Mouse (Mus musculus) heart, embryonic 16.5 days (tissue): ENCODE results near the gene Per1. TPM values are rescaled to one million over a fixed set of nuclear protein-coding genes. Genes with fewer than 3 reads are reported as not detected.
A peak's percentile ranks its signal among the peaks of the same experiment; 100 is the strongest.

Experiments used
- ATAC-seq: fragments of 200-750 bp; cut with Nextera tagmentation; replicated peaks from 2 replicates; pipeline ENCODE4 v1.8.0; 2017; ENCODE audit warnings: moderate number of reproducible peaks; ENCODE audit not compliant: insufficient read depth, low FRiP score; ENCODE audit errors: extremely low read depth
- H3K27ac ChIP-seq: fragments of 300-500 bp; sonication (generic); 2 replicates; pipeline ENCODE4 v1.5.1; 2014; ENCODE audit warnings: mild to moderate bottlenecking, low read length, control low read depth, moderate library complexity
- H3K27me3 ChIP-seq: fragments of 300-500 bp; sonication (generic); 2 replicates; pipeline ENCODE4 v1.6.1; 2014; ENCODE audit warnings: low read length, mixed read lengths; ENCODE audit not compliant: control insufficient read depth, insufficient read depth
- H3K36me3 ChIP-seq: fragments of 300-500 bp; sonication (generic); 2 replicates; pipeline ENCODE4 v1.6.1; 2014; ENCODE audit not compliant: control insufficient read depth, insufficient read depth
- H3K4me1 ChIP-seq: fragments of 300-500 bp; sonication (generic); 2 replicates; pipeline ENCODE4 v1.6.1; 2014; ENCODE audit warnings: low read length, mixed read lengths; ENCODE audit not compliant: control insufficient read depth, insufficient read depth
- H3K4me2 ChIP-seq: fragments of 300-500 bp; sonication (generic); 2 replicates; pipeline ENCODE4 v1.6.1; 2014; ENCODE audit warnings: low read depth, mild to moderate bottlenecking, control low read depth, low read length
- H3K4me3 ChIP-seq: fragments of 300-500 bp; sonication (generic); 2 replicates; pipeline ENCODE4 v1.5.1; 2014; ENCODE audit warnings: mild to moderate bottlenecking, control low read depth, low read length
- H3K9ac ChIP-seq: fragments of 300-500 bp; sonication (generic); 2 replicates; pipeline ENCODE4 v1.6.1; 2014; ENCODE audit warnings: low read length, control low read depth
- H3K9me3 ChIP-seq: fragments of 300-500 bp; sonication (generic); replicated peaks from 2 replicates; pipeline ENCODE4 v1.6.1; 2016; ENCODE audit warnings: low read length; ENCODE audit not compliant: control insufficient read depth
- WGBS: fragments of 180-500 bp; shearing (Covaris S2); extraction: QIAGEN DNeasy Blood & Tissue Kit; methylation state at CpG from one replicate; pipeline ENCODE4 v1.1.7; 2014; 5-methylcytosine and 5-hydroxymethylcytosine counted together
- polyA plus RNA-seq: library from polyadenylated mRNA; unstranded; fragments of >200 nt; fragmentation: Nextera tagmentation; extraction: Ambion mirVana; gene quantifications from 2 replicates; pipeline ENCODE4 v1.2.1, GENCODE M21; 2015

Per1 gene
- polyA plus RNA-seq, 1 experiment from 2014 or later: 19.6 TPM

GRCm38 (mm10) chr11:69053848-69054247 is 41.2 kb upstream of the Per1 start:
- H3K9me3 ChIP-seq: no peaks in the 10 kb centered on the region

DNA sequence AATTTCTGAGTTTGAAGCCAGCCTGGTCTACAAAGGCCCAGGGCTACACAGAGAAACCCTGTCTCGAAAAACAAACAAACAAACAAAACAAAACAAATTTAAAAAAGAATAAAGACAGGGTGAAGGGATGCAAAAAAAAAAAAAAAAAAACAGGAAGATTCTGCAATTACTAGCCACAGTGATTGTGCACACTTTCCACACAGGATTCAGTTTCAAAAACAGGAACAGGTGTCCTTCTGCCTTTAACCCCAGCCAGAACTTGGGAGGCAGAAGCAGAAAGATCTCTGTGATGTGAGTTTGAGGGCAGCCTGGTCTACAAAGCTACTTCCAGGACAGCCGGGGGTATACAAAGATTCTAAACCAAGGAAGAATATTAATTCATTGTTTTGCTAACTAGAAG is 36.8 kb upstream of the Per1 start:
- peak overlapping the region; percentile 82 for H3K4me2 ChIP-seq
- no peaks in the 10 kb centered on the region for H3K36me3 ChIP-seq
- WGBS: 67% methylated on average over 2 of the region's 2 CpGs
- peak overlapping the region; percentile 95 for H3K4me3 ChIP-seq
- no peaks in the 10 kb centered on the region for H3K27me3 ChIP-seq
- no peak for ATAC-seq
- no peaks in the 10 kb centered on the region for H3K9me3 ChIP-seq
- H3K9ac ChIP-seq: peak overlapping the region; percentile 82
- H3K27ac ChIP-seq: peak overlapping the region; percentile 86
- peaks cover 17% of the 10 kb centered on the region for H3K4me1 ChIP-seq

More at GRCm38 (mm10) chr11:69053848-69054247, 41.2 kb upstream of the Per1 start:
- Histone ChIP-seq H3K4me2 (no peak overlapping the region), H3K4me1 (peaks cover 12% of the 10 kb centered on the region), H3K27me3 (no peaks in the 10 kb centered on the region), H3K27ac (no peak overlapping the region), H3K9ac (no peak overlapping the region), H3K4me3 (no peak overlapping the region), H3K36me3 (peaks cover 12% of the 10 kb centered on the region)
- 66% methylated on average over 3 of the region's 3 CpGs for WGBS
- no peak for ATAC-seq

- Histone ChIP-seq H3K4me2 (peak overlapping the region; percentile 82), H3K9ac (peak overlapping the region; percentile 82), H3K36me3 (no peaks in the 10 kb centered on the region), H3K4me3 (peak overlapping the region; percentile 95), H3K4me1 (peaks cover 18% of the 10 kb centered on the region), H3K9me3 (no peaks in the 10 kb centered on the region), H3K27me3 (no peaks in the 10 kb centered on the region), H3K27ac (peak overlapping the region; percentile 86)
- ATAC-seq: no peak
- under 1% methylated on average over 19 of the region's 19 CpGs for WGBS
Measured at GRCm38 (mm10) chr11:69058729-69059356, 36.2 kb upstream of the Per1 start.

GRCm38 (mm10) chr11:69059357-69059974 is 35.6 kb upstream of the Per1 start, which contains the start of gene Borcs6:
Gene Borcs6, plus strand, starts transcription at chr11:69059717.
- peak; percentile 89 for ATAC-seq
- H3K4me1 ChIP-seq: peaks cover 24% of the 10 kb centered on the region
- WGBS: under 1% methylated on average over 64 of the region's 64 CpGs

GRCm38 (mm10) chr11:69059975-69060411 is 35.0 kb upstream of the Per1 start:
- Histone ChIP-seq H3K36me3 (no peaks in the 10 kb centered on the region), H3K9ac (peak overlapping the region; percentile 96), H3K27ac (peak overlapping the region; percentile 96), H3K4me1 (peaks cover 27% of the 10 kb centered on the region), H3K9me3 (no peaks in the 10 kb centered on the region), H3K4me3 (peak overlapping the region; percentile 95), H3K27me3 (no peaks in the 10 kb centered on the region), H3K4me2 (peak overlapping the region; percentile 81)
- ATAC-seq: no peak
- 0% methylated on average over 39 of the region's 49 CpGs for WGBS

More at GRCm38 (mm10) chr11:69059357-69059974, 35.6 kb upstream of the Per1 start, which contains the start of gene Borcs6:
- Histone ChIP-seq H3K36me3 (no peaks in the 10 kb centered on the region), H3K9me3 (no peaks in the 10 kb centered on the region), H3K27me3 (no peaks in the 10 kb centered on the region), H3K9ac (peak within 1 kb of the TSS; percentile 96), H3K4me3 (peak within 1 kb of the TSS; percentile 95), H3K4me2 (peak within 1 kb of the TSS; percentile 82), H3K27ac (peak within 1 kb of the TSS; percentile 96)

- Histone ChIP-seq H3K9ac (peak overlapping the region; percentile 96), H3K4me3 (peak overlapping the region; percentile 95), H3K9me3 (no peaks in the 10 kb centered on the region), H3K27ac (peak overlapping the region; percentile 96), H3K27me3 (no peaks in the 10 kb centered on the region), H3K36me3 (no peaks in the 10 kb centered on the region), H3K4me1 (peaks cover 27% of the 10 kb centered on the region), H3K4me2 (peak overlapping the region; percentile 81)
- no peak for ATAC-seq
- 1% methylated on average over 40 of the region's 40 CpGs for WGBS
Measured at GRCm38 (mm10) chr11:69060448-69061254, 34.4 kb upstream of the Per1 start.

DNA sequence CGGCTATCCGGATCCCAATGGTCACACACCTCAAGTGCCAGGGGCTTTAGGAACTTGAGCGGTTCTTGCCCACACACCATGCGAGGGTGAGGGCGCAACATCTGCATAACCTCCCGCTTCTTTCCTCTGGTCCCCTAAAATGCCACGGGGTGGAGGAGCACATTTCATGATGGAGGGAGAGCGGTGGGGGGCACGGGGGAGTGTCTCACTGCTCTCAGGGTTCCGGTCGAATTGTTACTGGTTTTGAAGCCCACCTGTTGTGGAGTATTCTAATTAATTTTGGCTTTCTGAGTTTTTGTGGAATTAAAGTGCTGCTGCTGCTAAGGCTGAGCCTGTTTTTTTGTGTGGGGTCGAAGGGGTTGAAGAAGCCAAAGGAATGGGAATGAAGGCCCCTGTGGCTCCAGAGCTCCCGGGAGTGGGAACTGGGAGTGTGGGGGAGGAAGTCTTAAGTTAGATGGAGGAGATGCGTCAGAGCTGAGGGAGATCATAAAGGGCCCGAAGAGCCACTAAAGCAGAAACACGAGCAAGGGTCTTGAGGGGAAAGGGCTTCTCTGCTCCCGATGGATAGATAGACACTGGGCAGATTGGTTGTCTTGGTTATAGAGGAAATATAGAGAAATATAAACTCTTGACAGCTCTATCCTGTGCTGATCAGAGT is 33.6 kb upstream of the Per1 start:
- Histone ChIP-seq H3K4me3 (peak overlapping the region; percentile 95), H3K4me1 (peaks cover 31% of the 10 kb centered on the region), H3K36me3 (no peaks in the 10 kb centered on the region), H3K4me2 (peak overlapping the region; percentile 81), H3K27ac (peak overlapping the region; percentile 11; the same call in 1 of the 2 replicates), H3K9ac (peak overlapping the region; percentile 96), H3K27me3 (no peaks in the 10 kb centered on the region), H3K9me3 (no peaks in the 10 kb centered on the region)
- ATAC-seq: no peak
- WGBS: 14% methylated on average over 17 of the region's 17 CpGs

DNA sequence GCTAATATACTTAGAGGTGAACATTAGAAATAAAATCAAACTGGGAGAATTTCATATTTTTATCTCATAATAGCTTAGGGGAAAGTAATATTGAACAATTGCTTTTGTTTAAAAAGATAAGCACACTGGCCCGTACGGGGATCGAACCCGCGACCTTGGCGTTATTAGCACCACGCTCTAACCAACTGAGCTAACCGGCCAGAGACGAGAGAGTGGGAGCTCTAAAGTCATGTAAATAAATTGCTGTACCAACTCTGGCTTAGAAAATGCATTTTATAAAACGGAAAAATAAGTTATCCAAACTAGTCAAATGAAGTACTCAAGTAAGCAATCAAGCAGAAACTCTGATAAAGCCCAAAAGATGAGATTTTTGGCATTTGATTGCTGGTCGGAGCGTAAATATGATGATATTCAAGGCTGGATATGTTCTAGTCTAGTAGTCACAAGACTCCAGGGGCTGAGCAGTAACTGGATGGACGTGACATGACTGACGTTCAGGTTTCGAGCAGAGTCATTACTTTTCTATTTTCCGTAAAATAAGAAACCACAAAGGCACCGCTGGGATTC is 32.7 kb upstream of the Per1 start:
- Histone ChIP-seq H3K27ac (peak overlapping the region; percentile 56), H3K4me3 (peak overlapping the region; percentile 92), H3K36me3 (no peaks in the 10 kb centered on the region), H3K4me2 (peak overlapping the region; percentile 81), H3K4me1 (peaks cover 39% of the 10 kb centered on the region), H3K9me3 (no peaks in the 10 kb centered on the region), H3K9ac (peak overlapping the region; percentile 18; the same call in 1 of the 2 replicates), H3K27me3 (no peaks in the 10 kb centered on the region)
- 1% methylated on average over 17 of the region's 17 CpGs for WGBS
- no peak for ATAC-seq
